Mouse (Mus musculus) hindbrain, embryonic 16.5 days (tissue): ENCODE results near the gene Plekhg1. TPM values are rescaled to one million over a fixed set of nuclear protein-coding genes. Genes with fewer than 3 reads are reported as not detected.
A peak's percentile ranks its signal among the peaks of the same experiment; 100 is the strongest.

Experiments used
- ATAC-seq: fragments of 200-750 bp; cut with Nextera tagmentation; 2 replicates; pipeline ENCODE4 v1.8.0; 2017; ENCODE audit warnings: moderate TSS enrichment, moderate library complexity
- H3K27ac ChIP-seq: fragments of 300-500 bp; sonication (generic); 2 replicates; pipeline ENCODE4 v1.5.1; 2014; ENCODE audit warnings: low read depth, mild to moderate bottlenecking, control low read depth, low read length, moderate library complexity
- H3K27me3 ChIP-seq: fragments of 300-500 bp; sonication (generic); replicated peaks from 2 replicates; pipeline ENCODE4 v1.6.1; 2014; ENCODE audit warnings: low read length; ENCODE audit not compliant: control insufficient read depth, insufficient read depth
- H3K36me3 ChIP-seq: fragments of 300-500 bp; sonication (generic); 2 replicates; pipeline ENCODE4 v1.6.1; 2014; ENCODE audit warnings: mild to moderate bottlenecking, low read length, moderate library complexity, mixed read lengths; ENCODE audit not compliant: control insufficient read depth, insufficient read depth
- H3K4me1 ChIP-seq: fragments of 300-500 bp; sonication (generic); 2 replicates; pipeline ENCODE4 v1.6.1; 2014; ENCODE audit warnings: low read depth, low read length; ENCODE audit not compliant: control insufficient read depth, insufficient read depth
- H3K4me2 ChIP-seq: fragments of 300-500 bp; sonication (generic); 2 replicates; pipeline ENCODE4 v1.6.1; 2014; ENCODE audit warnings: mild to moderate bottlenecking, low read length, control low read depth, moderate library complexity
- H3K4me3 ChIP-seq: fragments of 300-500 bp; sonication (generic); 2 replicates; pipeline ENCODE4 v1.5.1; 2014; ENCODE audit warnings: mild to moderate bottlenecking, low read length, control low read depth, moderate library complexity
- H3K9ac ChIP-seq: fragments of 300-500 bp; sonication (generic); 2 replicates; pipeline ENCODE4 v1.6.1; 2014; ENCODE audit warnings: low read depth, mild to moderate bottlenecking, control low read depth, low read length, moderate library complexity
- H3K9me3 ChIP-seq: fragments of 300-500 bp; sonication (generic); 2 replicates; pipeline ENCODE4 v1.6.1; 2014; ENCODE audit warnings: mild to moderate bottlenecking, low read length, moderate library complexity; ENCODE audit not compliant: control insufficient read depth
- WGBS: fragments of 180-500 bp; shearing (Covaris S2); extraction: QIAGEN DNeasy Blood & Tissue Kit; methylation state at CpG from one replicate; pipeline ENCODE4 v1.1.7; 2014; 5-methylcytosine and 5-hydroxymethylcytosine counted together
- polyA plus RNA-seq: library from polyadenylated mRNA; unstranded; fragments of >200 nt; fragmentation: Nextera tagmentation; extraction: Ambion mirVana; gene quantifications from 2 replicates; pipeline ENCODE4 v1.2.1, GENCODE M21; 2015

The Plekhg1 gene
- polyA plus RNA-seq, 1 experiment from 2014 or later, result 7.1 TPM

GRCm38 (mm10) chr10:3706231-3706630, 33.9 kb upstream of the Plekhg1 start:
- WGBS, result 75% methylated on average over 4 of the region's 4 CpGs
- Histone ChIP-seq H3K36me3 (no peaks in the 10 kb centered on the region), H3K27me3 (no peaks in the 10 kb centered on the region), H3K4me1 (no peaks in the 10 kb centered on the region), H3K9ac (no peak overlapping the region), H3K9me3 (no peaks in the 10 kb centered on the region), H3K4me2 (no peak overlapping the region), H3K4me3 (no peak overlapping the region), H3K27ac (no peak overlapping the region)
- ATAC-seq, result no peak

DNA sequence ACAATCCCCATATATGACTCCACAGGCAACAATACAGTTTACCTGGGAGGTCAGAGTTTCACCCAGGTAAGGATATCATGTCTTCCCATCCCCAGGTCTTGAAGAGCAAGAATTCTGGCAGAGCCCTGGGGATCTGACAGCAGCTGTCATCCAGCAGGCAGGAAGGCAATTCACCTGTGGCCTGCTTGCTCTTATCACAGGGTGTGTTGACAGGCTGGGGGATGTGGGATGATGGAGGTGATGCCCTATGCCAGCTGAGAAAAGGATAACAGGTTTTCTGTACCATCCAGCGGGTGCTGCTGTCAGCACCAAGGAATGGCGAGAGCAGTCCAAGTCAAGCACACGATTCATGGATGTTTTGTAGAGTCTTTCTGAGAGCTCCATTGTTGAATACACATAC, 30.1 kb upstream of the Plekhg1 start:
- H3K4me1 ChIP-seq, result no peaks in the 10 kb centered on the region
- no peak overlapping the region for H3K4me2 ChIP-seq
- no peak overlapping the region for H3K4me3 ChIP-seq
- H3K9ac ChIP-seq, result no peak overlapping the region
- H3K27me3 ChIP-seq, result no peaks in the 10 kb centered on the region
- WGBS, result 85% methylated on average over 3 of the region's 3 CpGs
- H3K36me3 ChIP-seq, result no peaks in the 10 kb centered on the region
- ATAC-seq, result no peak
- H3K27ac ChIP-seq, result no peak overlapping the region
- H3K9me3 ChIP-seq, result no peaks in the 10 kb centered on the region

- Histone ChIP-seq H3K4me3 (no peak overlapping the region), H3K36me3 (no peaks in the 10 kb centered on the region), H3K27ac (no peak overlapping the region), H3K9ac (no peak overlapping the region), H3K4me1 (no peaks in the 10 kb centered on the region), H3K27me3 (no peaks in the 10 kb centered on the region), H3K9me3 (no peaks in the 10 kb centered on the region), H3K4me2 (no peak overlapping the region)
- ATAC-seq, result peak; percentile 66
- WGBS, result 59% methylated on average over 3 of the region's 3 CpGs
Measured at GRCm38 (mm10) chr10:3715302-3715943, 24.7 kb upstream of the Plekhg1 start.

- H3K27me3 ChIP-seq, result no peaks in the 10 kb centered on the region
- H3K4me1 ChIP-seq, result no peaks in the 10 kb centered on the region; the same call in 1 of the 2 replicates
- H3K4me3 ChIP-seq, result no peak overlapping the region
- no peak overlapping the region for H3K9ac ChIP-seq
- H3K36me3 ChIP-seq, result no peaks in the 10 kb centered on the region
- 71% methylated on average over 16 of the region's 16 CpGs for WGBS
- H3K9me3 ChIP-seq, result no peaks in the 10 kb centered on the region
- peak overlapping the region; percentile 9; the same call in 1 of the 2 replicates for H3K27ac ChIP-seq
- ATAC-seq, result peak; percentile 77
- no peak overlapping the region for H3K4me2 ChIP-seq
Measured at GRCm38 (mm10) chr10:3718021-3718865, 21.9 kb upstream of the Plekhg1 start.

GRCm38 (mm10) chr10:3720296-3720695, 19.9 kb upstream of the Plekhg1 start:
- H3K27me3 ChIP-seq, result no peaks in the 10 kb centered on the region
- no peak overlapping the region for H3K27ac ChIP-seq
- H3K4me1 ChIP-seq, result no peaks in the 10 kb centered on the region; the same call in 1 of the 2 replicates
- no peak overlapping the region for H3K4me3 ChIP-seq
- H3K36me3 ChIP-seq, result no peaks in the 10 kb centered on the region
- no peaks in the 10 kb centered on the region for H3K9me3 ChIP-seq
- no peak for ATAC-seq
- WGBS, result 50% methylated on average over 2 of the region's 2 CpGs
- no peak overlapping the region for H3K9ac ChIP-seq
- no peak overlapping the region for H3K4me2 ChIP-seq

GRCm38 (mm10) chr10:3722339-3722738, 17.8 kb upstream of the Plekhg1 start:
- Histone ChIP-seq H3K27me3 (no peaks in the 10 kb centered on the region), H3K4me1 (no peaks in the 10 kb centered on the region; the same call in 1 of the 2 replicates), H3K9ac (no peak overlapping the region), H3K27ac (no peak overlapping the region), H3K4me2 (no peak overlapping the region), H3K36me3 (no peaks in the 10 kb centered on the region), H3K9me3 (no peaks in the 10 kb centered on the region), H3K4me3 (no peak overlapping the region)
- 8% methylated on average over 2 of the region's 2 CpGs for WGBS
- no peak for ATAC-seq

DNA sequence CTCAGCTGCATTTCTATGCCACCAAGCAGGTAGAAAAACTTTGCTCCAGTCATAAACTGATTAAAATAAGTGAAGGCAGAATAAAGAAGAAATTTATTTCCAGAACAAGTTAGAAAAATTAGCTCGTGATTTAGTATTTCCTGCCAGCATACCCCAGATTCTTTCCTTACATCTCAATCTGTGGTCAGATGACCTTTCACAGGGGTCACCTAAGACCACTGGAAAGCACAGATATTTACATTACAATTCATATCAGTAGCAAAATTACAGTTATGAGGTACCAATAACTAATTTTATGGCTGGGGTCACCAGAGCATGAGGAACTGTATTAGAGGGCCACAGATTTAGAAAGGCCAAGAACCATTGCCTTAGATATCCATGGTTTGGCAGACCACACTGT, 15.5 kb upstream of the Plekhg1 start:
- no peak overlapping the region for H3K4me3 ChIP-seq
- no peak for ATAC-seq

DNA sequence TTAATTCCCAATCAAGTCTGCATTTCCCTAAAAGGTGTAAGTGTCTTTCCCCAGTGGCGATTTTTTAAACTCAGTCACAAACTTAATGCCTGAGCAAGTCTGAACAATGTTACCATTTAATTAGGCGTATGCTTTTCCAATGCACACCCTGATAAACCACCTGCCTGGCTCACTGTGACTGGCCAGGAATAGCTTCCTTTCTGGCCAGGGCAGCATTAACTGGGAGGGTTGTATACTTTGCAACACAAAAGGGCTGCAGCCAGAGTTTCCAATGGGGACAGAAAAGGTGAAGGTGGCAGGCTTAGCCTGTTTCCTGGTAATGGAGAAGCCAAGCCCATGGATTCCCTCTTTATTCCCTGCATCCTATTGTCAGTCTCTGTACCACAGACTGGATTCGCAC, 10.5 kb upstream of the Plekhg1 start:
- H3K9ac ChIP-seq, result no peak overlapping the region
- WGBS, result 54% methylated on average over 3 of the region's 3 CpGs
- H3K9me3 ChIP-seq, result no peaks in the 10 kb centered on the region
- no peak overlapping the region for H3K4me2 ChIP-seq
- ATAC-seq, result no peak
- H3K27ac ChIP-seq, result no peak overlapping the region
- no peaks in the 10 kb centered on the region for H3K36me3 ChIP-seq
- no peaks in the 10 kb centered on the region for H3K27me3 ChIP-seq
- no peaks in the 10 kb centered on the region for H3K4me1 ChIP-seq
- H3K4me3 ChIP-seq, result no peak overlapping the region

More for the DNA sequence above, 15.5 kb upstream of the Plekhg1 start:
- Histone ChIP-seq H3K4me1 (no peaks in the 10 kb centered on the region; the same call in 1 of the 2 replicates), H3K9me3 (no peaks in the 10 kb centered on the region), H3K27me3 (no peaks in the 10 kb centered on the region), H3K4me2 (no peak overlapping the region), H3K9ac (no peak overlapping the region), H3K27ac (no peak overlapping the region), H3K36me3 (no peaks in the 10 kb centered on the region)
- WGBS, result 82% methylated on average over 1 of the region's 1 CpGs

GRCm38 (mm10) chr10:3730314-3730713, 9.8 kb upstream of the Plekhg1 start:
- no peak overlapping the region for H3K9ac ChIP-seq
- ATAC-seq, result no peak
- WGBS, result 48% methylated on average over 4 of the region's 4 CpGs

More at GRCm38 (mm10) chr10:3730314-3730713, 9.8 kb upstream of the Plekhg1 start:
- no peaks in the 10 kb centered on the region for H3K4me1 ChIP-seq
- no peak overlapping the region for H3K27ac ChIP-seq
- H3K9me3 ChIP-seq, result no peaks in the 10 kb centered on the region
- no peaks in the 10 kb centered on the region for H3K36me3 ChIP-seq
- H3K4me2 ChIP-seq, result no peak overlapping the region
- H3K27me3 ChIP-seq, result no peaks in the 10 kb centered on the region
- no peak overlapping the region for H3K4me3 ChIP-seq
